Mouse (Mus musculus) brain, embryonic 18.5 days (tissue): ENCODE measurements around the gene Ephb3.
A peak's percentile ranks its signal among the peaks of the same experiment; 100 is the strongest.

Experiments
- DNase-seq: peaks from one replicate; pipeline ENCODE4 v3.0.0-alpha.2; 2012; ENCODE audit warnings: low read depth, low spot score

The Ephb3 gene

GRCm38 (mm10) chr16:21245931-21246390, 41.4 kb downstream of the Ephb3 start:
- peak; percentile 65 for DNase-seq

- DNase-seq = no peak
These were observed 42.0 kb downstream of the Ephb3 start for GRCm38 (mm10) chr16:21246391-21247036.

- no peak for DNase-seq
These were observed 42.5 kb downstream of the Ephb3 start for GRCm38 (mm10) chr16:21247037-21247432.

- no peak for DNase-seq
These were observed 43.5 kb downstream of the Ephb3 start for GRCm38 (mm10) chr16:21247871-21248712.

GRCm38 (mm10) chr16:21248713-21249531, 44.4 kb downstream of the Ephb3 start:
- DNase-seq = no peak

- DNase-seq = no peak
These were observed 47.9 kb downstream of the Ephb3 start for GRCm38 (mm10) chr16:21252401-21252955.

GRCm38 (mm10) chr16:21255574-21256304, 51.2 kb downstream of the Ephb3 start:
- DNase-seq = no peak

- no peak for DNase-seq
These were observed 52.2 kb downstream of the Ephb3 start for GRCm38 (mm10) chr16:21256514-21257305.

GRCm38 (mm10) chr16:21265417-21265816, 60.9 kb downstream of the Ephb3 start:
- no peak for DNase-seq

GRCm38 (mm10) chr16:21269775-21270174, 65.2 kb downstream of the Ephb3 start:
- DNase-seq = no peak

- DNase-seq = no peak
These were observed 67.3 kb downstream of the Ephb3 start for GRCm38 (mm10) chr16:21271773-21272247.

- no peak for DNase-seq
These were observed 68.2 kb downstream of the Ephb3 start for GRCm38 (mm10) chr16:21272748-21273147.
